Mouse (Mus musculus) kidney, embryonic 14.5 days (tissue): ENCODE measurements around the gene Htr6. TPM values are rescaled to one million over a fixed set of nuclear protein-coding genes. Genes with fewer than 3 reads are reported as not detected.
A peak's percentile ranks its signal among the peaks of the same experiment; 100 is the strongest.

Experiments used
- ATAC-seq: fragments of 200-750 bp; cut with Nextera tagmentation; 2 replicates; pipeline ENCODE4 v1.8.0; 2017; ENCODE audit warnings: moderate number of reproducible peaks, mild to moderate bottlenecking, moderate TSS enrichment, moderate library complexity; ENCODE audit not compliant: low FRiP score, low TSS enrichment
- H3K27ac ChIP-seq: fragments of 300-500 bp; sonication (generic); 2 replicates; pipeline ENCODE4 v1.5.1; 2014; ENCODE audit warnings: low read depth, mild to moderate bottlenecking, low read length, moderate library complexity, mixed read lengths
- H3K27me3 ChIP-seq: fragments of 300-500 bp; sonication (generic); 2 replicates; pipeline ENCODE4 v1.6.1; 2014; ENCODE audit warnings: mild to moderate bottlenecking, low read length; ENCODE audit not compliant: control insufficient read depth, insufficient read depth
- H3K36me3 ChIP-seq: fragments of 300-500 bp; sonication (generic); 2 replicates; pipeline ENCODE4 v1.6.1; 2014; ENCODE audit warnings: low read length, mixed read lengths; ENCODE audit not compliant: control insufficient read depth, insufficient read depth
- H3K4me1 ChIP-seq: fragments of 300-500 bp; sonication (generic); 2 replicates; pipeline ENCODE4 v1.6.1; 2014; ENCODE audit warnings: low read length, mixed read lengths; ENCODE audit not compliant: control insufficient read depth, insufficient read depth
- H3K4me2 ChIP-seq: fragments of 300-500 bp; sonication (generic); replicated peaks from 2 replicates; pipeline ENCODE4 v1.6.1; 2014; ENCODE audit warnings: low read depth, mild to moderate bottlenecking, low read length
- H3K4me3 ChIP-seq: fragments of 300-500 bp; sonication (generic); 2 replicates; pipeline ENCODE4 v1.5.1; 2014; ENCODE audit warnings: mild to moderate bottlenecking, low read length
- H3K9ac ChIP-seq: fragments of 300-500 bp; sonication (generic); 2 replicates; pipeline ENCODE4 v1.6.1; 2014; ENCODE audit warnings: low read depth, mild to moderate bottlenecking, low read length, moderate library complexity
- H3K9me3 ChIP-seq: fragments of 300-500 bp; sonication (generic); 2 replicates; pipeline ENCODE4 v1.6.1; 2016; ENCODE audit warnings: low read length; ENCODE audit not compliant: control insufficient read depth
- WGBS: fragments of 180-500 bp; shearing (Covaris S2); extraction: QIAGEN DNeasy Blood & Tissue Kit; methylation state at CpG from one replicate; pipeline ENCODE4 v1.1.7; 2014; 5-methylcytosine and 5-hydroxymethylcytosine counted together
- polyA plus RNA-seq: library from polyadenylated mRNA; unstranded; fragments of >200 nt; fragmentation: Nextera tagmentation; extraction: Ambion mirVana; gene quantifications from 2 replicates; pipeline ENCODE4 v1.2.1, GENCODE M21; 2014

Gene Htr6
- polyA plus RNA-seq, 1 experiment from 2014 or later: 0.12 TPM

DNA sequence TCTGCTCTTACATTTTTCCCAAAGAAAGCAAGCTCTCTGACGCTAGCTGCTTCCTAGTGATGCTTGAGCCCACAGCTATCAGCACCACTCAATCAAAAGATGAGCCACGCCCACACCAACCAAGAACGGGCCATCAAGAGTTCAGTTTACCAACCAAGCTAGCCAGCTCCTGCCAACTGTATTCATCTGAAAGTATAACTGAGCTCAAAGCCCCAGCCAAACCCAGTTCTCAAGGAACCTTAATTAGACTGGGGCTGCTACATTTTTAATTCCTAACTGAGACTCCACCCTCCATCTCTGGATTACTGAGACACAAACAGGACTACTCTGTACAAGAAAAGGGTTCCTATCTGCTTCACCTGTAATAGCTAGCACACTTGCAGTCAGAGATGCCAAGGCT lies 35.5 kb upstream of the Htr6 start:
- no peak overlapping the region; the same call in 1 of the 2 replicates for H3K4me2 ChIP-seq
- ATAC-seq: no peak
- no peaks in the 10 kb centered on the region for H3K9me3 ChIP-seq
- no peak overlapping the region for H3K4me3 ChIP-seq
- peaks cover 21% of the 10 kb centered on the region for H3K4me1 ChIP-seq
- no peaks in the 10 kb centered on the region for H3K27me3 ChIP-seq
- no peaks in the 10 kb centered on the region for H3K36me3 ChIP-seq
- WGBS: 48% methylated on average over 3 of the region's 3 CpGs
- H3K27ac ChIP-seq: peak overlapping the region; percentile 77; the same call in 1 of the 2 replicates
- H3K9ac ChIP-seq: no peak overlapping the region

- Histone ChIP-seq H3K27ac (no peak overlapping the region), H3K4me1 (peaks cover under 1% of the 10 kb centered on the region; the same call in 1 of the 2 replicates), H3K4me2 (no peak overlapping the region), H3K4me3 (no peak overlapping the region), H3K9me3 (no peaks in the 10 kb centered on the region), H3K36me3 (peaks cover 21% of the 10 kb centered on the region), H3K9ac (no peak overlapping the region), H3K27me3 (no peaks in the 10 kb centered on the region)
- WGBS: 94% methylated on average over 1 of the region's 1 CpGs
- no peak for ATAC-seq
Measured at GRCm38 (mm10) chr4:139105453-139105852, 30.1 kb upstream of the Htr6 start.

GRCm38 (mm10) chr4:139101546-139101945 lies 26.2 kb upstream of the Htr6 start:
- Histone ChIP-seq H3K27ac (no peak overlapping the region), H3K27me3 (no peaks in the 10 kb centered on the region), H3K4me2 (no peak overlapping the region), H3K9me3 (no peaks in the 10 kb centered on the region), H3K36me3 (peaks cover 21% of the 10 kb centered on the region), H3K4me1 (no peaks in the 10 kb centered on the region), H3K9ac (no peak overlapping the region), H3K4me3 (no peak overlapping the region)
- WGBS: 89% methylated on average over 6 of the region's 6 CpGs
- ATAC-seq: no peak

DNA sequence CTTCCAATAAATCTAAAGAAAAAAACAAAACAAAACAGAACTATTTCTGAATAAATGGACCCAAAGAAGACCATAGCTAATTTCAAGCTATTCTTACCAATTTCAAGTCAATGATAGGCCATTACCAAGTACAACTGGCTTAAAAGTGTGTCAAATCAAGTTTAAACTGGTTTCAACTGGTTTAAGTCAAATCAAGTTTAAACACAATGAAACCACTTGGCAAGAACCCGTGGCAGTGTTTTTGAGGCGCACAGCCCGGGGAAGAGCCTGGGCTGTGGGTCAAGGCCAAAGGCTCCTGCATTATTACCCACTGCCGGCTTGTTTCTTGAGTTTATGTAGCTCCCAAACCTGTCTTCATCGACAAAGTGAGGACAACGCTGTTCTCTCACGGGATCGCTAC lies 25.0 kb upstream of the Htr6 start:
- WGBS: 92% methylated on average over 8 of the region's 8 CpGs
- H3K27ac ChIP-seq: no peak overlapping the region

DNA sequence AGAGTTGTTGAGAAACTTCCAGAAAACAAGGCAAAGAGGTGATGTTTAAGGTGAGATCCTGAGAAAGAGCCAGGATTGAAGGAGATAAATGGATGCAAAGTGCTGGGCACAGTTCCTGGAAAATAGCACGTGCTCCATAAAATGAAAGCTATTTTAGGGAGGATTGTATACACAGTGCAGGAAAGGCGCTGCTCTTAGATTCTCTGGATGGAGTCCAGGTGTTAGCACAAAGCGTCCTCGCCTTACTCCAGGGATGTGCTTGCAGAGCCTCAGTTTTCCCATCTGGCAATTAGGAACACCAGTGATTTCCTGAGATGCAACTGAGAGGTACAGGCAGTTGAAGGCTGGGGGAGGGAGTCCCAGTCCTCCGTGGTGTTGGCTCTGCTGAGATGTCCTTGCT lies 20.8 kb upstream of the Htr6 start:
- peaks cover 18% of the 10 kb centered on the region for H3K4me1 ChIP-seq
- no peaks in the 10 kb centered on the region for H3K36me3 ChIP-seq
- H3K27me3 ChIP-seq: no peaks in the 10 kb centered on the region
- H3K9ac ChIP-seq: no peak overlapping the region
- H3K4me2 ChIP-seq: no peak overlapping the region
- no peak overlapping the region for H3K27ac ChIP-seq
- 41% methylated on average over 5 of the region's 5 CpGs for WGBS
- H3K4me3 ChIP-seq: no peak overlapping the region
- no peaks in the 10 kb centered on the region; the same call in 1 of the 2 replicates for H3K9me3 ChIP-seq
- no peak for ATAC-seq

More for the DNA sequence above, 25.0 kb upstream of the Htr6 start:
- Histone ChIP-seq H3K9me3 (no peaks in the 10 kb centered on the region), H3K36me3 (peaks cover 21% of the 10 kb centered on the region), H3K27me3 (no peaks in the 10 kb centered on the region), H3K9ac (no peak overlapping the region), H3K4me2 (no peak overlapping the region), H3K4me3 (no peak overlapping the region), H3K4me1 (peaks cover 6% of the 10 kb centered on the region; the same call in 1 of the 2 replicates)
- ATAC-seq: no peak

DNA sequence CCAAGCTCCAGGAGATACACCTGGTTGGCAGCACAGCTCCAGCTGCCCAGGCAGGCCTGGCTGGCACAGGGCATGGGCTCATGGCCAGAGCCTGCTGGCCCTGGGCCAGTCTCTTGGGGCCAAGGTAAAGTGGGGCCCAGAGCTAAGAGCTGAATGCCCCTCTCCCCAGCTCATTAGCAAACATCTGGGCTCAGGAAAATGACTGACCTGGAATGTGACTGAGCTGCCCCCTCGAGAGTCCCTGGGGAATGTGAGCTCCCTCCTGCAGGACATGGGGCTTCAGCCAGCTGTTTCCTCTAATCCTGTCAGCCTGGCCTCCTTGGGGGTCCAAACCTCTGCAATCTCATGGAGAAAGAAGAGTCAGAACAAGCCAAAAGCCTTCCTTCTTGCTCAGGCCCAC lies 20.0 kb upstream of the Htr6 start:
- 45% methylated on average over 1 of the region's 1 CpGs for WGBS
- H3K4me3 ChIP-seq: no peak overlapping the region
- peaks cover 22% of the 10 kb centered on the region for H3K4me1 ChIP-seq
- H3K4me2 ChIP-seq: no peak overlapping the region
- 0 out of 2 replicates have a peak, but pooled peaks cover 3% of the 10 kb centered on the region for H3K27me3 ChIP-seq
- 0 out of 2 replicates have a peak, but pooled peaks have one; percentile 6 for ATAC-seq
- no peaks in the 10 kb centered on the region; the same call in 1 of the 2 replicates for H3K9me3 ChIP-seq
- no peaks in the 10 kb centered on the region for H3K36me3 ChIP-seq
- no peak overlapping the region for H3K27ac ChIP-seq
- H3K9ac ChIP-seq: no peak overlapping the region

DNA sequence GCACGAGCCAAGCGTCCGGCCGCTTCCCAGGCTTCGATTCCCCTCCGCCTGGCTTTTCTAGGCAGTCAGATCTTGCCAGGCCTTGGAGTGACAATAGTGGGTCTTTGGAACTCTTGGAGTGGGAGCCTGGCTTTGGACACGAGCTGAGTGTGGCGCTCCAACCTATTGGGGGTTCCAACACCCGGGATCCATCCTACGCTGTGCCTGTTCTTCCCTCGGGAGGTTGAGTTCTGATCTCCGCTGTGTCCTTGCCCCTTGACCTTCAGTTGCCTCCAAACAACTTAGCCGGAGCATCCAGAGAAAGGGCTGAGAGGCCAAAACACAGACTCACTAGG lies 17.8 kb upstream of the Htr6 start:
- H3K4me1 ChIP-seq: peaks cover 22% of the 10 kb centered on the region
- peak overlapping the region; percentile 77; the same call in 1 of the 2 replicates for H3K9ac ChIP-seq
- no peak overlapping the region for H3K27ac ChIP-seq
- H3K4me2 ChIP-seq: peak overlapping the region; percentile 97
- WGBS: 21% methylated on average over 13 of the region's 13 CpGs
- ATAC-seq: peak; percentile 30
- no peaks in the 10 kb centered on the region for H3K36me3 ChIP-seq
- H3K9me3 ChIP-seq: no peaks in the 10 kb centered on the region; the same call in 1 of the 2 replicates
- peak overlapping the region; percentile 69 for H3K4me3 ChIP-seq
- 0 out of 2 replicates have a peak, but pooled peaks cover 3% of the 10 kb centered on the region for H3K27me3 ChIP-seq

GRCm38 (mm10) chr4:139092356-139093195 lies 17.2 kb upstream of the Htr6 start, which contains the start of gene Nbl1:
Gene Nbl1 (minus strand): TSS chr4:139092993.
- Histone ChIP-seq H3K4me2 (peak within 1 kb of the TSS; percentile 97), H3K9me3 (no peaks in the 10 kb centered on the region; the same call in 1 of the 2 replicates), H3K4me3 (peak within 1 kb of the TSS; percentile 69), H3K36me3 (no peaks in the 10 kb centered on the region), H3K27ac (peak within 1 kb of the TSS; percentile 33; the same call in 1 of the 2 replicates), H3K4me1 (peaks cover 22% of the 10 kb centered on the region), H3K9ac (peak within 1 kb of the TSS; percentile 77), H3K27me3 (0 out of 2 replicates have a peak, but pooled peaks cover 3% of the 10 kb centered on the region)
- under 1% methylated on average over 85 of the region's 105 CpGs for WGBS
- peak; percentile 65 for ATAC-seq
